Mouse (Mus musculus): ENCODE results near the gene Pif1. TPM values are rescaled to one million over a fixed set of nuclear protein-coding genes. Genes with fewer than 3 reads are reported as not detected.

Pif1 gene
- under 1 TPM; 0.45 to 0.46 TPM for total RNA-seq (2021)
- long read RNA-seq, experiment 1, partial matches to known transcripts = 0 of 1 reads
- long read RNA-seq, experiment 1, other reads (novel, unspliced or antisense) = 1 of 1 reads
- long read RNA-seq, experiment 2, partial matches to known transcripts = 2 of 2 reads
- long read RNA-seq, experiment 2, other reads (novel, unspliced or antisense) = 0 of 2 reads

- peak; percentile 61 to 64 for DNase-seq (ENCODE audit: low spot score in 2 of 2)
Observed at GRCm38 (mm10) chr9:65586406-65587269, at the start of gene Pif1. Gene Pif1 (plus strand): TSS chr9:65587160.

- no peak for DNase-seq (ENCODE audit: low spot score in 2 of 2)
Observed at GRCm38 (mm10) chr9:65537901-65538630, 48.9 kb upstream of the Pif1 start.

DNA sequence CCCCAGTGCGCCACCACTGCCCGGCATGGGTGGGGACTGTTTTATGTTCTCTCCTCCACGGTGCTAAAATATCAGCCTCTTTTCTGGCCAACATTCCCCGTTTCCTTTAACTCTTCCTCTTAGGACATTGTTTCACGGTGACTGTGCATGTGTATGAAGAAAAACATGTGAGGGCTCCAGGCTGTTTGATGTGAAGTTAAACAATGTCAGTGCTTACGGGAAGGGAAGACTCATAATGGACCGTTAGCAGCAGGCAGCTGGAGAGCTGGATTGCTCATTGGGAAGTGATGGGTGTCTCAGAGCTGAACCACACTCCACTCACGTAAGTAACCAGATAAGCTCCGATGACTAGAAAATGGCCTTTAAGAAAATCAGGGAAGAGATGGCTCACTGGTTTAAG is 47.3 kb upstream of the Pif1 start:
- DNase-seq (ENCODE audit: low spot score in 2 of 2) = no peak

GRCm38 (mm10) chr9:65541126-65542068 is 45.6 kb upstream of the Pif1 start:
- DNase-seq (ENCODE audit: low spot score in 2 of 2) = peak in 1 of 2 experiments; percentile 13

DNA sequence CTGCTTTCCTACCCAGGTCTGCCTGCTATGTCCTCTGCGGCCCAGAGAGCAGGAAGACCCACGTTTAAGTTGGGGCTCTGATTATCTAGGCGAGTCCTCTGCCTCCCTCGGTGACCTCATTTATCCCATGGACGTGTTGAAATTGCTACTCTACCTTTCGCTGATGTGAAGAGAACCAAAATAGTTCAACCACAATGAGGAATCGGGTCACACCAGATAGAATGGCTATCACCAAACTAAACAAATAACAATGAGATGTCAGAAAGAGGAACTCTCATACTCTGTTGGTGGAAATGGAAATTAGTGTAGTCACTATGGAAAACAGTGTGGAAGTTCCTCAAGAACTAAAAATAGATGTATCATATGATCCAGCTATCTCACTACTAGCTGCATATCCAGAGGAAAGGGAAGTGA is 44.8 kb upstream of the Pif1 start:
- no peak for DNase-seq (ENCODE audit: low spot score in 2 of 2)

- DNase-seq (ENCODE audit: low spot score in 2 of 2) = no peak
Observed at GRCm38 (mm10) chr9:65545635-65546412, 41.1 kb upstream of the Pif1 start.

- DNase-seq (ENCODE audit: low spot score in 2 of 2) = no peak
Observed at GRCm38 (mm10) chr9:65546413-65546695, 40.6 kb upstream of the Pif1 start.

GRCm38 (mm10) chr9:65547111-65547510 is 39.8 kb upstream of the Pif1 start:
- no peak for DNase-seq (ENCODE audit: low spot score in 2 of 2)

GRCm38 (mm10) chr9:65547844-65548243 is 39.1 kb upstream of the Pif1 start:
- no peak for DNase-seq (ENCODE audit: low spot score in 2 of 2)

DNA sequence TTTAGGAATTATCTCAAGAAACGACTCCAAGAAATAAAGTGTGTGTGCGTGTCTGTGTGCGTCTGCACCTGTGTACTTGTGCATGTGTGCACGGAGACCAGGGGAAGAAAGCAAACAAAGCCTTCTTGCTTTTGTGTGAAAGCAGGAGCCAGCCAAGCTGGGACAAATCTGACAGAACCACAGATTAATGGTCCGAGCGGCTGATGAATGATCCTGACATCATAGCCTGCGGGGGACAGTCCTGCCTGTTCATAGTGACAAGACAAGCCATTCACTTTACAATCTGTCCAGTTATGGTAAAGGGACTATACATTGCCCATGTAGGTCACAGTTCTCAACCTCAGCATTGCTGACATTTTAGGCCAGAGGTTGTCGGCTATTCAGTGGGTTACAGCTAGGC is 38.6 kb upstream of the Pif1 start:
- no peak for DNase-seq (ENCODE audit: low spot score in 2 of 2)

GRCm38 (mm10) chr9:65549139-65549538 is 37.8 kb upstream of the Pif1 start:
- no peak for DNase-seq (ENCODE audit: low spot score in 2 of 2)

DNA sequence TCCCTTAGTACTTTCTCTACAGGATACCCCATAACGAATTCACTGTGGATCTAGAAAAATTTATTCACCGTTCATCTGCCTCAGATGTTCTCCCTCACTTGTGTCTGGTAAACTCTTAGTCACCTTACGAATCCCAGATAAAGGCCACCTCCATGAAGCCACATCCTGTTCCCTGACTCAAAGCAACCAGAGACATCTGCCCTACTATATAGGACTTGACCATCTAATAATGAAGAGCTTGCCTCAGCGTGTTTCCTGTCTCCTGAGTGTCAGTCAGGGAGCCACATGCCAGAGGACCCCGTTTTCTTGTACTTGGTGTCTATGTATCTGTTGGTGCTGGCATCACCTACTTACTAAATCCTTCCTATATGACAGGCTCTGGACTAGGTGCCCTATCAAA is 37.3 kb upstream of the Pif1 start:
- DNase-seq (ENCODE audit: low spot score in 2 of 2) = no peak

- no peak for DNase-seq (ENCODE audit: low spot score in 2 of 2)
Observed at GRCm38 (mm10) chr9:65550079-65550831, 36.7 kb upstream of the Pif1 start.

DNA sequence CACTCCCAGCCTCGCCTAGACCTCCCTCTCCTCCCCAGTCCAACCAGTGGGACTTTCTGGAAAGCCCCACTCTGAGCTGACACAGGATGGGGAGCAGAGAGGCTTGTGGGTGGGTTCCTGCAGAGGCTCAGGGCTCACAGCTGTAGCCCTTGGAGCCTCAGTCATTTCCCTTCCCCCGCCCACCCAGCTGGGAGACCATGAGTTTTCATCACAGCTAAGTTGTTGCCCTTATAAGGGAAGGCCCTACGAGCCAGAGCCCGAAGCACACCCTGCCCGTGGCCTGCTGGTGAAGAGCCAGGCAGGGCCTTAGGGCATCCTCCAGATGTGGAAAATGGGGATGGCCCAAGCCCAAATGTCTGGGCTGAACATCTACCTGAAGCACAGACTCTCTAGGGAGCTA is 35.9 kb upstream of the Pif1 start:
- no peak for DNase-seq (ENCODE audit: low spot score in 2 of 2)

GRCm38 (mm10) chr9:65552141-65552540 is 34.8 kb upstream of the Pif1 start:
- DNase-seq (ENCODE audit: low spot score in 2 of 2) = no peak

DNA sequence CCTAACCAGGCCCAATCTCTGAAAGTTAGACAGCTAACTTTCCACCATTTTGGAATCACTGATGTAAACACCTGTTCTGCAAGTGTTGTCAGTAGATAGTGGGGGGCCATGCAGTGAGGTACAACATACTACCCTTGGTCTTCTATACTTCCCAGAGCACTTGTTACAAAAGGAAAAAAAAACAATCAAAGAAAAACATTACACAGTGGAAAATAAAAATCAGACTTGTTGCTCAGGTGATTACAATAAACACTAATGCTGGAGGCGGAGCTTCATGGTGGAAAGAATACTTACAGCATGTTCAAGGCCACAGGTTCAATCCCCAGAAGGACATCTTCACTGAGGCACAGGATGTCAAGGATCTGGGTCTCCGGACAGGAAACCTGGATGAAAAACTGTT is 34.2 kb upstream of the Pif1 start:
- DNase-seq (ENCODE audit: low spot score in 2 of 2) = no peak

- DNase-seq (ENCODE audit: low spot score in 2 of 2) = no peak
Observed at GRCm38 (mm10) chr9:65555001-65555405, 32.0 kb upstream of the Pif1 start.

DNA sequence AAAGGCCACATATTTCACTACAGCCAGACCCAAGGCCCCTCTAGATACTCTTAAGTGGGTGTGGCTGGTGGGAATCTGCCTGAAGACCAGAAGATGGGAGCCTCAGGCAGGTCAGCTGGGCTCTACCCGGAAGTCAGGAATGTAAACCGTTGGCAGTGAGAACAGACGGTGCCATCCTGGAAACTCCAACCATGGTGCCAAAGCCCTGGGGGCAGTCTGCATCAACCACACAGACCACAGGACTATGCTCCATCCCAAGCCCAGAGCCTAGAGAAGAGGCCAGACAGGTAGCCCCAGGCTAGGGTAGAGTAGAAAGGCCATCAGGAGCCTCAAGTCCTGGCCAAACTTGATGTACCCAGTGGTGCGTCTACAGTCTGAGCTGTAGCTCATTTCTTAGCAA is 31.3 kb upstream of the Pif1 start:
- no peak for DNase-seq (ENCODE audit: low spot score in 2 of 2)

GRCm38 (mm10) chr9:65556349-65556748 is 30.6 kb upstream of the Pif1 start:
- no peak for DNase-seq (ENCODE audit: low spot score in 2 of 2)

DNA sequence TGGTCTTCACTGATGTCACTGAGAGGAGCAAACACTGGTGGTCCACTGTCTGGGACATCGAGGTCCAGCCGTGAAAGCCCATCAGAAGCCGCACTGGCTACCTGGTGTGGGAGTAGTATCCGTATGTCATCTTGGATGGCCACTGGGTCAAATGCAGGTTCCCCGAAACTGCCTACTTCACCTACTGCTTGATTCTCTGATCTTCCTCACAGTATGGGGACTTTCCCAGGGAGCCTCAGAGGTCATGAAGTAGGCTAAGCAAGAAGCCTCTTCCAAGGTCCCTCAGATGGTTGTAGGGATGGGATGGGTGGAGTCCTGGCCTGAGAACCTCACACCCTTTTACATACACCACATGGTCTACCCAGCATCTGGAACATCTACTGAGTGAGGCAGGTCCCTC is 30.0 kb upstream of the Pif1 start:
- DNase-seq (ENCODE audit: low spot score in 2 of 2) = no peak
